Mouse (Mus musculus): ENCODE measurements around the gene Nek10. TPM values are rescaled to one million over a fixed set of nuclear protein-coding genes. Genes with fewer than 3 reads are reported as not detected.
A peak's percentile ranks its signal among the peaks of the same experiment; 100 is the strongest.
"Not testable (repeated sequence)": the region's sequence is repeated elsewhere in the genome, so short reads cannot be mapped to it uniquely, and the experiment has no call there.

The Nek10 gene
- under 1 TPM; 0.17 to 0.18 TPM for total RNA-seq (2021)
- long read RNA-seq, experiment 1, result 0 reads
- long read RNA-seq, experiment 2, result 0 reads

GRCm38 (mm10) chr14:14803115-14803514, at the start of gene Nek10:
Gene Nek10 (plus strand): TSS chr14:14803415.
- not testable (repeated sequence) for DNase-seq

DNA sequence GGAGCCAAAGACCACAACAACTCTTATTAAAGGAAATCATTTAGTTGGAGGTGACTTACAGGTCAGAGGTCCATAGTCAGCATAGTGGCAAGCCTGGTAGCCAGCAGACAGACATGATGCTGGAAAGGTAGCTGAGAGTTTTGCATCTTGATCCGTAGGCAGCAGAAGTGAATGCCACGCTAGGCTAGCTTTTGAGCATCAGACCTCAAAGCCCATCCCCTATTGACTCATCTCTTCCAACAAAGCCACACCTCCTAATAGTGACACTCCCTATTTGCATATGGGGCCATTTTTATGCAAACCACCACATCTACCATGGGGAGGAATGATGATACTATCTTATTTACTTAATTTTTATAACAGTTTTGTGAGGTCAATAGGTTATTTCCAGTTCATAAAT, 22.0 kb upstream of the Nek10 start:
- no peak for DNase-seq

DNA sequence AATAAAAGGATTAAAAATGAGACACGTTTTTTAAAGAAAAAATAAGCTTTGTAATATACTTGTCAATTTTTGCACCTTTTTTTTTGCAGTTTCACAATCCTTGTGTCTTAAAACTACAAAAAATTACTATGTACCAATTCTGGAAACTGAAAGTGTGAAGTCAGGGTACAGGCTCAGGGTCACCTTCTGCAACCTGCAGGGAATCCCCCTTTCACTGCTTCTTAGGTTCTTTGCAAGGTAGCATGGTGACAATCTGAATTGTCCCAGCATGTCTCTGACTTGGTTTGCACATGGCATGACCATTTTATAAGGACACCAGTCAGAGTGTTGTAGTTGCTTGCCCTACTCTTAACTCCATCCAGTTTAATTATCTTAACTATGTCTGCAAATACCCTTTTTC, 19.0 kb upstream of the Nek10 start:
- no peak for DNase-seq

DNA sequence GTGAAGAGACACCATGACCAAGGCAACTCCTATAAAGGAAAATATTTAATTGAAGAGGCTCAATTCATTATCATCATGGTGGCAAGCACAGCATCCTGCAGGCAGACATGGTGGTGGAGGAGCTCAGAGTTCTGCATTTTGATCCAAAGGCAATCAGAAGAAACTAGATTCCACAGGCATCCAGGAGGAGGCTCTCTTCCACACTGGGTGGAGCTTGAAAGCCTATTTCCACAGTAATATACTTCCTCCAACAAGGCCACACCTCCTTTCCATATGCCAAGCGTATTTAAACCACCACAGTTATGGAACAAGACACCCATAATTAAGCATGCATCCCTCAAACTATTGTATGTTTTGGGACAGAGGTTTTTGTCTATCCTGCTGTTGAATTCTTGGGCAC, 16.2 kb upstream of the Nek10 start:
- no peak for DNase-seq

DNA sequence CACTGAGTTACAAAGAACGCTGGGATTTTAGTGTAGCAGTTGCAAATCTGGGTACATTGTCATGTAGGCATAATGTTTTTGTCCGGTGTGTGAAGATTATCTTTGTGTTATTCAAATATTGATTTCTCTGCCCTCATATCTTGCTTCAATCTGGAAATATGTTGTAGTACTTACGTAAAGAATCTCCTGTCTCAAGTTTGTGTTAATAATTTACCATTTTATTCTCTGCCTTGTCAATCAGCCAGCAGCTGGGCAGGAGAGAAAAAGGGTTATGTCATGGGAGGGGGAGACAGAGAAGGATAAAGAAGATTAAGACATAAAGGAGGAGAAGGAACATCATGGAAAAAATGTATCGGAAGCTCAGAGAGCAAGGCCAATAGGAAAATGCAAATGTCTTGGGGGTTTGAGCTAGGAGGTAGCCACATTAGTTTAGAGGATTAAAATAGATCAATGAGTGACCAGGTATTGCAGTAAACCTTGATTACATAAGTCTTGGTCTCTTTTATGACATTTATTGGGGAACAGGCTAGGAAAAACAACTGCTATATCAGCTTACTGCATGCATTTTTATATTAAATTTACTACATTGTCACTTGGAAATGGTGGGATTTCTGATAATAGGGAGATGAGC, 13.3 kb upstream of the Nek10 start:
- no peak for DNase-seq

DNA sequence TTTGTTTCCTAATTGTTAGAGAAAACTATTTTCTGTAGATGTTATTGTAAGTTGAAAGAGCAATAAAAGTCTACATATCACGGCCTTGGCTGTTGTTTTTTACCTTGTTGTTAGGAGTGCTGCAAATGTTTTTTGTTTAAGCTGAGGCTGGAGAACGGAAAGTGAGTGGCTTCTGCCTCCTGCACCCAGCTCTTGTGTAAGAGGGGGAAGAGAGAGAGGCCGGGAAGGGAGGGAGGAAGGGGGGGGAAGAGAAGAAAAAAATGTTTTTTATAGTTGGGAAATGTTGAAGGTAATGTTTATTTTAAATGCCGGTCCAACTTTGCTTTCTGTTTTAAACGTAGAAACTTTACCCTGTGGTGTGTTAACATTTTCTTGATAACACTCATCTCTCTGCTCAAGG, 3.4 kb upstream of the Nek10 start:
- no peak for DNase-seq

GRCm38 (mm10) chr14:14800332-14800731, 2.9 kb upstream of the Nek10 start:
- DNase-seq, result no peak

- DNase-seq, result no peak
Observed at GRCm38 (mm10) chr14:14800810-14801209, 2.4 kb upstream of the Nek10 start.

GRCm38 (mm10) chr14:14803921-14804517, 804 bp downstream of the Nek10 start:
- DNase-seq, result no peak

DNA sequence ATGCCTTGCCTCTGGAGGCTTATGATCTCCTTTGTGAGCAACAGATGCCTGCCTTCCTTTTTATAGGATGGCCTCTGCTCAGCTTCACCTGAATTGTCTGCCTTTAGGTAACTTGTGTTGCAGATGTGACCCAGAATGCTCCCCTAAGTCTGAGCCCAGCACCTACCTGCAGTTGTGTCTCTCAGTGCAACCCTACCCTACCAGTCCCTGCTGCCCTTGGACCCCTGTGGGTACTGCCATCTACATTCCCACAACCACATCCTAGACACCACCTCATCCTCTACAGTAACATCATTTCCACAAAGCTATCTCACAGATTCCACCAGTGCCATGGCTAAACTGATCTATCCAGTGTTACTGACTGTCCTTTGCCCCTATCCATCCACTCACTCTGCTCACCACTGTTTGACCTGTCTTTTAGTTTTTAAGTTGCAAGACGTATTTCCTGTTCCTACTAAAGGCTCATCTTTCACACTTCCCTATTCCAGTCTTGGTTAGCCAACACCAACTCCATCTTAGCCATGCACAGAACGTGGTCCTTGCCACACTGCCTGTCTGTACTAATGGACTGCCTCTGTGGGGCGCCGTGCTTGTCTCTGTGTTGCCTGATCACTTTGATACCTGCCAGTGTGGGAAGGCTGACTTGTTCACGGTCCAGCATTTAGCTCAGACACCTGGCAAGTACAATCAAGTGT, 1.4 kb downstream of the Nek10 start:
- DNase-seq, result no peak

- DNase-seq, result peak; percentile 84 to 93
Observed at GRCm38 (mm10) chr14:14832520-14833240, 29.5 kb downstream of the Nek10 start.

DNA sequence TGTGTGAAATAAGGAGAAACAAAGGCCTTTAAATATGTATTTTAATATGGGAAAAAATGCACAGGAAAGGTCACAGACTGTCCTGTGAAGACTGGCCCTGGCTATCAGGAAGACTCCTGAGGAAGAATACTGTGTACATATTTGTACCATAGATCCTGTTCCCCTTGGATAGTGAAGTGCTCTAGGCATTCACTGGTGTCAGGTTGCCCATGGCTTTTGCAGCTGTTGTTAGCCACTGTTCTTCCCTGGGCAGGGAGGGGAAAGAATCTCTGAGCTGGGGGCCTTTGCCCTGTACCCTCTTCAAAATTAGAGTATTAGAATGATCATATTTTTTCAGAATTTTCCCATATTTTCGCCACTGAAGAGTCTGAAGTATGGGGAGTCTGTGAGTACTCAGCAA, 30.3 kb downstream of the Nek10 start:
- no peak for DNase-seq

- DNase-seq, result no peak
Observed at GRCm38 (mm10) chr14:14834266-14834665, 31.1 kb downstream of the Nek10 start.

GRCm38 (mm10) chr14:14837627-14838026, 34.4 kb downstream of the Nek10 start:
- peak in 1 of 2 experiments; percentile 15 for DNase-seq

GRCm38 (mm10) chr14:14838109-14838508, 34.9 kb downstream of the Nek10 start:
- DNase-seq, result peak; percentile 21 to 36

- DNase-seq, result peak in 1 of 2 experiments; percentile 28
Observed at GRCm38 (mm10) chr14:14842734-14843530, 39.7 kb downstream of the Nek10 start.

DNA sequence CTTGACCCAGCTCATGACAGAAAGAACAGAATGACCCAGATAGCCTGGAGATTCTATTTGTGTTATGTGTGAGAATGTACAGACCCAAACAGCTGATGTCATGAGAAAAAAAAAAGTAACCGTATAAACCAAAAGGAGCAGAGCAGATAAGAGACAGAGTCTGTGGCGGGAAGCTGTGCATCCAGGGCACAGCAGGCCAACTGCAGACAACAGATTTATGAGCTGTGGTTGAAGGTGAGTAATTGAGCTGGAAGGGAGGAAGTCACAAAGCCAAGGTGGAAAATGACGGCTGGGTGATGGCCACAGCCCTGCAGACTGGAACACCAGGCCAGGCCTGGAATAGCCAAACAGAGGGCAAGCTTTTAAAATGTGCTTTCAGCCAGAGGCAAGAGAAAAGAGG, 49.6 kb downstream of the Nek10 start:
- no peak for DNase-seq

GRCm38 (mm10) chr14:14860331-14860730, 57.1 kb downstream of the Nek10 start:
- DNase-seq, result no peak

DNA sequence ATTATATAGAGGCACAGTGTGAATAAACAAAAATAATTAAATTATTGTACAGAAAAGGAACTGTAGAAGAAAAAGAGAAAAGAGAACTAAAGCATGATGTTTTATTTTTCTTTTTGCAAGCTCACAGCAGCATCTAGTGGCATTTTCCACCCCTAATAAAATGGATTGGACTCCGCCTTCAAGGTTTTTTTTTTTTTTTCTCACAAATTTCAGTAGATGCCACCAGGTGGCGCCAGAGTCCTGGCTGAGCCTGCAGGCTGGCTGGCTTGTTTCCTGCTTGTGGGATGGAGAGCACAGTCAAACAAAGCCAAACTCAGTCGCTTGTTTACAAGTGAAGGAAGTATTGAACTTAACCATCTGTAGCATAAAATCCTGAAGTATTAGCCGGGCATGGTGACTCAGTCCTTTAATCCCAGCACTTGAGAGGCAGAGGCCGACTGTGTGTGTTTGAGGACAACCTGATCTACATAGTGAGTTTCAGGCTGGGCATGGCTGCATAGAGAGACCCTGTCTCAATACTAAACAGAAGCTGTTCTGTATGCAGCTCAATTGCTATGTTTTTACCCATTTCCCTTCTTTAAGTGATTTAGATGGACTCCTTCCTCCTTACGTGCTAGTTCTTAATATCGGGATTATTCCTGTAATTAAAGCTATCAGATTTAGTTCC, 60.6 kb downstream of the Nek10 start:
- peak; percentile 82 to 88 for DNase-seq

DNA sequence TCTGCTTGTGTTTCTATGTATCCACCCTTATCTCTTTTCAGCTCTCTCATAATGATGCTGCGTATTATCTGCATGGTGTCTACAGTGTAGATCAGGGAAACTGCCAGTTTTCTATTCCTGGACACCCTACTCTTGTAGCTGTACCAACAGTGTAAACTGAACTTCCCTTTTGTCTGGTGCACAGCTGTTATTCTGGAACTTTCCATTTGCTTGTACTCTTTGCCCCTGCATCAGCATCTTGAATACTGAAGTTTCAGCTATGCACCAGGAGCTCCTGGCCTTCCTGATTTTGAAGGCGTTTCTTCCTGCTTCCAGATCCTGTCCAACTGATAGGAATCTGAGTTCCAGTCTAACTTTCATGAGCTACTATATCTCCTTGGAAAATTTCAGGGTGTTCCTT, 66.0 kb downstream of the Nek10 start:
- peak in 1 of 2 experiments; percentile 55 for DNase-seq

- DNase-seq, result no peak
Observed at GRCm38 (mm10) chr14:14870059-14870458, 66.8 kb downstream of the Nek10 start.

Measured in heart, adult 18-20 months (tissue).